Comparison of ENCODE assay signal across 8 mouse cellular contexts in genomic region chr2:113216746-113217461, GRCm38 (mm10). TPM values are rescaled to one million over a fixed set of nuclear protein-coding genes. Genes with fewer than 3 reads are reported as not detected.
DNase-seq lines count a peak whose midpoint lies in the region; ATAC-seq lines count a peak whose summit lies in the region.

Ryr3 (minus strand) TSS chr2:113217096.

- peak within 1 kb of the TSS; percentile 82 for H3K9ac ChIP-seq in heart, embryonic 13.5 days
- peak within 1 kb of the TSS; percentile 71 for H3K9ac ChIP-seq in midbrain, embryonic 11.5 days (ENCODE audit: low read length)
- H3K9ac ChIP-seq in stomach, embryonic 16.5 days (ENCODE audit: low read length) = peak within 1 kb of the TSS; percentile 69

- H3K4me3 ChIP-seq in heart, embryonic 13.5 days = peak within 1 kb of the TSS; percentile 69
- peak within 1 kb of the TSS; percentile 54 for H3K4me3 ChIP-seq in midbrain, embryonic 11.5 days (ENCODE audit: low read depth, low read length)
- H3K4me3 ChIP-seq in stomach, embryonic 16.5 days (replicated peaks; ENCODE audit: low read length) = peak within 1 kb of the TSS; percentile 57

- WGBS in heart, embryonic 13.5 days = under 1% methylated on average over 67 of the region's 72 CpGs
- under 1% methylated on average over 56 of the region's 72 CpGs for WGBS in midbrain, embryonic 11.5 days
- WGBS in stomach, embryonic 16.5 days = 1% methylated on average over 63 of the region's 72 CpGs

- DNase-seq in ovary, postnatal 14 days (ENCODE audit: low spot score) = peak; percentile 1
- DNase-seq in ovary, postnatal 10 days (ENCODE audit: low spot score) = no peak
- DNase-seq in embryo, embryonic 10 days (ENCODE audit: low spot score) = peak; percentile 77
- peak; percentile 47 for DNase-seq in left cerebral cortex, adult 11 months (ENCODE audit: low spot score)
- peak; percentile 96 for DNase-seq in midbrain, embryonic 11.5 days (ENCODE audit: low spot score, missing footprints)
- DNase-seq in natural killer cell, adult 2 months (ENCODE audit: low spot score in 2 of 2) = no peak

- 0 out of 2 replicates have a peak, but pooled peaks cover 4% of the 10 kb centered on the region for H3K4me1 ChIP-seq in heart, embryonic 13.5 days
- peaks cover 2% of the 10 kb centered on the region; the same call in 1 of the 2 replicates for H3K4me1 ChIP-seq in midbrain, embryonic 11.5 days (ENCODE audit: control insufficient read depth, insufficient read depth, low read length)
- H3K4me1 ChIP-seq in stomach, embryonic 16.5 days (ENCODE audit: control insufficient read depth, insufficient read depth, low read length) = no peaks in the 10 kb centered on the region

- peaks cover 58% of the 10 kb centered on the region for H3K27me3 ChIP-seq in heart, embryonic 13.5 days (replicated peaks)
- peaks cover 10% of the 10 kb centered on the region for H3K27me3 ChIP-seq in midbrain, embryonic 11.5 days (ENCODE audit: control insufficient read depth, insufficient read depth, low read length)
- peaks cover 18% of the 10 kb centered on the region; the same call in 1 of the 2 replicates for H3K27me3 ChIP-seq in stomach, embryonic 16.5 days (ENCODE audit: control insufficient read depth, insufficient read depth, low read length)

- peak within 1 kb of the TSS; percentile 32 for H3K27ac ChIP-seq in heart, embryonic 13.5 days (replicated peaks)
- H3K27ac ChIP-seq in midbrain, embryonic 11.5 days (ENCODE audit: low read depth, low read length) = no peak within 1 kb of the TSS
- peak within 1 kb of the TSS; percentile 33; the same call in 1 of the 2 replicates for H3K27ac ChIP-seq in stomach, embryonic 16.5 days (ENCODE audit: low read length)

- peak; percentile 61 for ATAC-seq in heart, embryonic 13.5 days (ENCODE audit: extremely low read depth, insufficient number of reproducible peaks, low FRiP score, low TSS enrichment)
- peak; percentile 96 for ATAC-seq in midbrain, embryonic 11.5 days (ENCODE audit: low FRiP score)
- peak; percentile 94 for ATAC-seq in stomach, embryonic 16.5 days (ENCODE audit: insufficient read depth, low FRiP score)

- H3K4me2 ChIP-seq in heart, embryonic 13.5 days = peak within 1 kb of the TSS; percentile 90
- H3K4me2 ChIP-seq in midbrain, embryonic 11.5 days = peak within 1 kb of the TSS; percentile 92
- H3K4me2 ChIP-seq in stomach, embryonic 16.5 days (ENCODE audit: low read depth, low read length) = peak within 1 kb of the TSS; percentile 75

- no peaks in the 10 kb centered on the region for H3K36me3 ChIP-seq in heart, embryonic 13.5 days
- no peaks in the 10 kb centered on the region for H3K36me3 ChIP-seq in midbrain, embryonic 11.5 days (ENCODE audit: control insufficient read depth, insufficient read depth, low read length)
- no peaks in the 10 kb centered on the region for H3K36me3 ChIP-seq in stomach, embryonic 16.5 days (ENCODE audit: control insufficient read depth, insufficient read depth, low read length)

- H3K9me3 ChIP-seq in heart, embryonic 13.5 days = no peaks in the 10 kb centered on the region
- no peaks in the 10 kb centered on the region; the same call in 1 of the 2 replicates for H3K9me3 ChIP-seq in midbrain, embryonic 11.5 days (ENCODE audit: control insufficient read depth, low read length)
- no peaks in the 10 kb centered on the region for H3K9me3 ChIP-seq in stomach, embryonic 16.5 days (replicated peaks; ENCODE audit: control insufficient read depth, low read length)

RNA-seq across cellular contexts. Expression of gene Ryr3, which starts in this region (rescaled TPM):
- polyA plus RNA-seq in heart, embryonic 13.5 days (2015; fragmentation: Nextera tagmentation; extraction: Ambion mirVana) = 3.5 and 3.7 TPM in 2 replicates
- polyA plus RNA-seq in midbrain, embryonic 11.5 days (2014; fragmentation: Nextera tagmentation; extraction: Ambion mirVana) = 1.4 and 2.5 TPM in 2 replicates
- polyA plus RNA-seq in stomach, embryonic 16.5 days (2015; fragmentation: Nextera tagmentation; extraction: Ambion mirVana) = 3.9 and 5.8 TPM in 2 replicates

Comparison
In these comparisons a context has a peak if more than half of its experiments do, and no peak if none do; other contexts are left out.
1. DNase-seq: peak in ovary, postnatal 14 days (single experiment), embryo, embryonic 10 days (single experiment), left cerebral cortex, adult 11 months (single experiment) and midbrain, embryonic 11.5 days (single experiment); none in ovary, postnatal 10 days (single experiment) and natural killer cell, adult 2 months (0 of 2).
2. Peak in every context shown above with its lines, with median percentiles within 50 percentile points of each other: ATAC-seq, H3K4me2 ChIP-seq, H3K4me3 ChIP-seq and H3K9ac ChIP-seq.